Mouse (Mus musculus) midbrain, embryonic 10.5 days (tissue): ENCODE measurements around the gene Afm. TPM values are rescaled to one million over a fixed set of nuclear protein-coding genes. Genes with fewer than 3 reads are reported as not detected.
A peak's percentile ranks its signal among the peaks of the same experiment; 100 is the strongest.

Experiments
- DNase-seq: peaks from one replicate; pipeline ENCODE4 v3.0.0-alpha.2; 2017; ENCODE audit warnings: low spot score
- H3K27ac ChIP-seq: fragments of 300-500 bp; sonication (generic); replicated peaks from 2 replicates; pipeline ENCODE4 v1.5.1; 2016; ENCODE audit warnings: mild to moderate bottlenecking
- H3K27me3 ChIP-seq: fragments of 300-500 bp; sonication (generic); 2 replicates; pipeline ENCODE4 v1.6.1; 2016; ENCODE audit warnings: low read depth, mild to moderate bottlenecking; ENCODE audit not compliant: poor library complexity, severe bottlenecking
- H3K36me3 ChIP-seq: fragments of 300-500 bp; sonication (generic); 2 replicates; pipeline ENCODE4 v1.6.1; 2016; ENCODE audit warnings: mild to moderate bottlenecking, moderate library complexity
- H3K4me1 ChIP-seq: fragments of 300-500 bp; sonication (generic); 2 replicates; pipeline ENCODE4 v1.6.1; 2016
- H3K4me3 ChIP-seq: fragments of 300-500 bp; sonication (generic); 2 replicates; pipeline ENCODE4 v1.5.1; 2016; ENCODE audit warnings: mild to moderate bottlenecking, moderate library complexity
- H3K9me3 ChIP-seq: fragments of 300-500 bp; sonication (generic); replicated peaks from 2 replicates; pipeline ENCODE4 v1.6.1; 2016; ENCODE audit warnings: mild to moderate bottlenecking
- WGBS: fragments of 180-500 bp; shearing (Covaris S2); methylation state at CpG from one replicate; pipeline ENCODE4 v1.1.7; 2016; 5-methylcytosine and 5-hydroxymethylcytosine counted together
- polyA plus RNA-seq: library from polyadenylated mRNA; unstranded; fragments of >200 nt; fragmentation: Nextera tagmentation; extraction: Ambion mirVana; gene quantifications from 2 replicates; pipeline ENCODE4 v1.2.1, GENCODE M21; 2016

The Afm gene
- polyA plus RNA-seq, 1 experiment from 2014 or later = not detected

- 9% methylated on average over 6 of the region's 6 CpGs for WGBS
- Histone ChIP-seq H3K27ac (no peak overlapping the region), H3K27me3 (no peaks in the 10 kb centered on the region), H3K36me3 (no peaks in the 10 kb centered on the region), H3K4me3 (no peak overlapping the region), H3K4me1 (no peaks in the 10 kb centered on the region), H3K9me3 (no peaks in the 10 kb centered on the region)
- DNase-seq = peak; percentile 75
Measured at GRCm38 (mm10) chr5:90500714-90501113, 18.0 kb upstream of the Afm start.

DNA sequence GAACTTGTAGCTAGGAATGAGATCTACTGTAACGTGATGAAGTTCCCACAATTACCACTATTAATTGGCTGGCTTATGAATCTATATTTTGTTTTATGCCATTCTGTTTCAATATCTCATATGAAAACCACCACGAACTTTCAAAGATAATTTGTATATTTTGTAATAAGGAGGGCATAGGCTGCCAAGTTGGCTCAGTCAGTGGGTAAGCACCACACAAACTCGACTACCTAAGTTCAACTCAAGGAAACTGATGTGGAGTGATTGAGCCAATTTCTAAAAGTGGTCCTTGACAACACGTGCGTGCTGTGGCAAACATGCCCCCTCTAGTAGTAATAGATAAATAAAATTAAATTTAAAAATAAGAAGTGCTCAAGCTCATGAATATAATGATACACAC is 17.0 kb upstream of the Afm start:
- no peaks in the 10 kb centered on the region for H3K27me3 ChIP-seq
- H3K4me1 ChIP-seq = no peaks in the 10 kb centered on the region
- no peak overlapping the region for H3K4me3 ChIP-seq
- H3K36me3 ChIP-seq = no peaks in the 10 kb centered on the region
- no peaks in the 10 kb centered on the region for H3K9me3 ChIP-seq
- H3K27ac ChIP-seq = no peak overlapping the region
- WGBS = 91% methylated on average over 5 of the region's 5 CpGs
- no peak for DNase-seq

DNA sequence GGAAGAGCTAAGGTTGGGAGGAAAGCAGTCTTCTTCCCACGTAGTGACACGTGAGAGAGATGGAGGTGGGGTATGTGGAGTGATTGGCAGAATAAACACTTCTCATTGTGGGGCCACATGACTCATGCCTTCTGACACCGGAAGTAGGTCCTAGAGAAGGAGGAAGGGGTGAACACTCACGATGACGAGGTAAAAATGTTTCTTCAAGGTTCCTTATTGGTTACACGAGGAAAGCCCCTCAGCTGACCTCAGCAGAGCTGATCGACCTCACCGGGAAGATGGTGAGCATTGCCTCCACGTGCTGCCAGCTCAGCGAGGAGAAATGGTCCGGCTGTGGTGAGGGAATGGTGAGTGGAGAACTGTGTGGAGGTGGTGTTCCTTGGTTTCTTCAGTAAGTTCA is 14.0 kb upstream of the Afm start:
- H3K9me3 ChIP-seq = no peaks in the 10 kb centered on the region
- H3K4me3 ChIP-seq = no peak overlapping the region
- no peaks in the 10 kb centered on the region for H3K36me3 ChIP-seq
- DNase-seq = no peak
- no peaks in the 10 kb centered on the region for H3K27me3 ChIP-seq
- peaks cover 6% of the 10 kb centered on the region for H3K4me1 ChIP-seq
- 86% methylated on average over 11 of the region's 11 CpGs for WGBS
- H3K27ac ChIP-seq = no peak overlapping the region

- WGBS = 68% methylated on average over 2 of the region's 2 CpGs
- H3K27me3 ChIP-seq = no peaks in the 10 kb centered on the region
- no peak for DNase-seq
Measured at GRCm38 (mm10) chr5:90506507-90506906, 12.2 kb upstream of the Afm start.

DNA sequence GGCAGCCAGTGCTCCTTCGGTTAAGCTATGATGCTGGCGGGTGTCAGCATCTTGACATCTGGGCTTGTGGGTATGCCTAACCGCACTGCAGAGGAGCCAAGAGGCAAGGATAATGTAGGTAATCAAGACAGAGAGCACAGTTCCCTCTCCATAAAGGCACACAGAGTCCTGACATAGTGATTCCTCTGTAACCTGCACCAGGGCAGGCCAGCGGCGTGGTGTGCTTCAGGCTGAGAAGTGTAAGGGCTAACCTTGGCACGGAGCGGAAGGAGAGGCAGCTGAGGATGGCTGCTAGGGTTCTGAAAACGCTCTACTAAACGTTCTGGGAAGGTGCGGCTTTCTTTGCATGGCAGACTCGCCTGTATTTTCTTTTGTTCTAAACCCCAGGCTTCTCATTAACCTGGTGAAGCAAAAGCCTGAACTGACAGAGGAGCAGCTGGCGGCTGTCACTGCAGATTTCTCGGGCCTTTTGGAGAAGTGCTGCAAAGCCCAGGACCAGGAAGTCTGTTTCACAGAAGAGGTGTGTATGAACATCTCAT is 11.3 kb upstream of the Afm start:
- peaks cover 6% of the 10 kb centered on the region for H3K4me1 ChIP-seq
- no peak overlapping the region for H3K4me3 ChIP-seq
- H3K27ac ChIP-seq = peak overlapping the region; percentile 39
- WGBS = 53% methylated on average over 13 of the region's 13 CpGs
- H3K36me3 ChIP-seq = no peaks in the 10 kb centered on the region
- H3K9me3 ChIP-seq = no peaks in the 10 kb centered on the region
- no peaks in the 10 kb centered on the region for H3K27me3 ChIP-seq
- peak; percentile 14 for DNase-seq

More at GRCm38 (mm10) chr5:90506507-90506906, 12.2 kb upstream of the Afm start:
- Histone ChIP-seq H3K9me3 (no peaks in the 10 kb centered on the region), H3K27ac (no peak overlapping the region), H3K4me3 (no peak overlapping the region), H3K36me3 (no peaks in the 10 kb centered on the region), H3K4me1 (peaks cover 6% of the 10 kb centered on the region)

DNA sequence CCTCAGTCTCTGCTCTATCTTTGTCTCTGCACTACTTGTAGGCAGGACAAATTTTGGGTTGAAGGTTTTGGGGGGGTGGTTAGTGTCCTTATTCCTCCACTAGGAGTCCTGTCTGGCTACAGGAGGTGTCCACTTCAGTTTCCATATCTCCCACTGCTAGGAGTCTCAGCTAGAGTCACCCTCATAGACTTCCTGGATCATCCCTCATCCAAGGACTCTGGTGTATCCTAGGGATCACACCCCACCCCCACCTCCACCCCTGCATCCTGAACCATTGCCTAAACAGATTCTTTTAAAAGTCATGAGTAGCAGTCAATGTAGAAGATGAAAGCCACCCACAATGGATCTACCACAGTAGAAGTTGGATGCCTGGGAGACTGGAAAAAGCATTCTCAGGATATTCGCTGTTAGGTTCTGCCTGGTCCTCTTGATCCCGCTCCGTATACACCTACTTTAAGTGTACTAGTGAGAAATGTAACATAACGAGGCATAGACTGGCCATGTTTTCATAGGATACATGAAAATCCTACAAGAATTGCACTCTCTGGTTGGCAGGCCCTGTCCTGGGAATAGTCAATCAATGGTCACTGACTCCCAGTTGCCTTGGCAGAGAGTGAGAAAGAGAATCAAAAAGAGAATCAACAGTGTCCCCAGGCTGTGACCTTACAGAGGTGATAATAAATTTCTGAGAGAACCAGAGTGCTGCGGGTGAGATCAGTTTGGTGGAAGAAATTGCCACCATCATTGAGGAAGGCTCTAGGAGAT is 8.7 kb upstream of the Afm start:
- Histone ChIP-seq H3K9me3 (no peaks in the 10 kb centered on the region), H3K4me3 (no peak overlapping the region), H3K27ac (no peak overlapping the region), H3K36me3 (no peaks in the 10 kb centered on the region), H3K4me1 (peaks cover 6% of the 10 kb centered on the region), H3K27me3 (no peaks in the 10 kb centered on the region)
- 93% methylated on average over 5 of the region's 5 CpGs for WGBS
- DNase-seq = no peak

GRCm38 (mm10) chr5:90512288-90512955 is 6.3 kb upstream of the Afm start:
- WGBS = 78% methylated on average over 6 of the region's 6 CpGs

DNA sequence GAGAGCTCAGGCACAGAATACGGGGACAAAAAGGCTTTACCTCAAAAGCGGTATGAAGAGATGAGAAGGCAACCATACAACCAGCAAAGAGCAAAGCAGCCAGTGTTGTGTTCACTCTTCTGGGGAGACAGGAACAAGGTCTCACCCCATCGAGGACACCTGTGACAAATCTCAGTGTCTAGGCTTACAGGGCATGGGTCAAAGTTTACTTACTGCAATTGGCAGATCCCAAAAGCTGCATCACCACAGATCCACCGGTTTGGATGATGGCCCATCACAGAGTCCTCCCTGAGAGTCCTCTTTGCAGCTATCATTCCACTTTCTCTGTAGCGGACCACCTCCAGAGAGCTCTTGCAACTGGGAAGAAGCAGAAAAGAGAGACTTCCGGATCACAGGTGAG is 3.2 kb upstream of the Afm start:
- Histone ChIP-seq H3K4me3 (no peak overlapping the region), H3K9me3 (no peaks in the 10 kb centered on the region), H3K27ac (no peak overlapping the region), H3K27me3 (no peaks in the 10 kb centered on the region), H3K4me1 (no peaks in the 10 kb centered on the region), H3K36me3 (no peaks in the 10 kb centered on the region)
- DNase-seq = no peak
- 86% methylated on average over 6 of the region's 6 CpGs for WGBS

More at GRCm38 (mm10) chr5:90512288-90512955, 6.3 kb upstream of the Afm start:
- no peak overlapping the region for H3K4me3 ChIP-seq
- H3K27ac ChIP-seq = no peak overlapping the region
- H3K4me1 ChIP-seq = peaks cover 4% of the 10 kb centered on the region
- H3K9me3 ChIP-seq = no peaks in the 10 kb centered on the region
- no peaks in the 10 kb centered on the region for H3K36me3 ChIP-seq
- H3K27me3 ChIP-seq = no peaks in the 10 kb centered on the region
- DNase-seq = no peak

DNA sequence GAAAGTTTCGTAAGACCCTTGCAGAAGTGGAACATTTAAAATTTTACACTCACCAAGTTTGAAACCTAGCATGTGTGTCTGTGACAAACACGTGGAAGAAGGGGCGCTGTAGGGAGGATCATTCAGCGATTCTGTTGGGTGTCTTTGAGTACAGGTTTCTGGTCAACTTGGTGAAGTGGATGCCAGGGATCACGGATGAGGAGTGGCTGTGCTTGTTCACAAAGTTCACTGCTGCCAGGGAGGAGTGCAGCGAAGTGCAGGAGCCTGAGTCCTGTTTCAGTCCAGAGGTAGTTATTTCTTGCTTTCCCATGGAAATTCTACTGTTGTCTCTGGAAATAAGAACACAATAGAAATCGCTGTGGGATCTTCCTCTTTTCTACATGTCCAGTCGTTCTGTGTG is 32.5 kb downstream of the Afm start:
- no peaks in the 10 kb centered on the region for H3K9me3 ChIP-seq
- no peak overlapping the region for H3K4me3 ChIP-seq
- H3K27ac ChIP-seq = no peak overlapping the region
- H3K27me3 ChIP-seq = no peaks in the 10 kb centered on the region
- 88% methylated on average over 8 of the region's 8 CpGs for WGBS
- H3K36me3 ChIP-seq = no peaks in the 10 kb centered on the region
- H3K4me1 ChIP-seq = no peaks in the 10 kb centered on the region
- no peak for DNase-seq

DNA sequence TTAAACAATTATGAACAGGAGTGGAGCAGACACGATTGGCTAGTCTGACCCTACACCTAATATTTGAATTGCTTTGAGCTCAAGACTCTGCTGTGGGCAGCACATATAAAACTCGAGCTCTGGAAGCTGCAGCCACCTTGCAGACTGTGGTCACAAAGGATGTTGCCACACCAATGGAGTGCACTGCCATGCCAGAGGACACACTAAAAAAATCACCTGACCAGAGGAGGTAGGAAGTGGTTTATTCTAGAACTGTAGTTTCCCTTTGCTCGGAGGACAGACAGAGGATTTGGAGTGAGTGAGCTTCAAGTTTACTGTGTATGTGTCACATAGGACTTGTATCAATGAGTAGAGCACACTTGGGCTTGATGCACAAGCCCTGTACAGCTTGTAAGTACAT is 37.3 kb downstream of the Afm start:
- H3K9me3 ChIP-seq = no peaks in the 10 kb centered on the region

GRCm38 (mm10) chr5:90560743-90561142 is 42.0 kb downstream of the Afm start, which contains the start of gene 5830473C10Rik:
5830473C10Rik (plus strand) TSS chr5:90561107.
- Histone ChIP-seq H3K4me1 (no peaks in the 10 kb centered on the region), H3K9me3 (no peaks in the 10 kb centered on the region), H3K36me3 (no peaks in the 10 kb centered on the region), H3K27me3 (no peaks in the 10 kb centered on the region), H3K27ac (no peak within 1 kb of the TSS), H3K4me3 (no peak within 1 kb of the TSS)
- DNase-seq = no peak
- 89% methylated on average over 6 of the region's 6 CpGs for WGBS

More for the DNA sequence above, 37.3 kb downstream of the Afm start:
- Histone ChIP-seq H3K27me3 (no peaks in the 10 kb centered on the region), H3K27ac (no peak overlapping the region), H3K4me1 (no peaks in the 10 kb centered on the region), H3K4me3 (no peak overlapping the region), H3K36me3 (no peaks in the 10 kb centered on the region)
- 88% methylated on average over 3 of the region's 3 CpGs for WGBS
- DNase-seq = no peak

- H3K4me3 ChIP-seq = no peak overlapping the region
- 92% methylated on average over 11 of the region's 11 CpGs for WGBS
Measured at GRCm38 (mm10) chr5:90561721-90562275, 43.1 kb downstream of the Afm start.

GRCm38 (mm10) chr5:90562880-90563279 is 44.1 kb downstream of the Afm start:
- H3K27ac ChIP-seq = no peak overlapping the region
- H3K9me3 ChIP-seq = no peaks in the 10 kb centered on the region
- no peak for DNase-seq
- H3K36me3 ChIP-seq = no peaks in the 10 kb centered on the region
- H3K4me3 ChIP-seq = no peak overlapping the region
- no peaks in the 10 kb centered on the region for H3K27me3 ChIP-seq
- 93% methylated on average over 4 of the region's 4 CpGs for WGBS
- H3K4me1 ChIP-seq = no peaks in the 10 kb centered on the region

More at GRCm38 (mm10) chr5:90561721-90562275, 43.1 kb downstream of the Afm start:
- no peaks in the 10 kb centered on the region for H3K4me1 ChIP-seq
- H3K36me3 ChIP-seq = no peaks in the 10 kb centered on the region
- H3K27ac ChIP-seq = no peak overlapping the region
- H3K27me3 ChIP-seq = no peaks in the 10 kb centered on the region
- no peak for DNase-seq
- H3K9me3 ChIP-seq = no peaks in the 10 kb centered on the region
